In genomic region chr14:15377368-15377767, GRCm38 (mm10) we compare ENCODE assay signal across 26 mouse cellular contexts.
A peak's percentile ranks its signal among the peaks of the same experiment; 100 is the strongest.
DNase-seq lines count a peak whose midpoint lies in the region; ATAC-seq and TF ChIP-seq lines count a peak whose summit lies in the region.
"Had no signal": no experiment of that assay in that cellular context is flagged by ENCODE, and none has a peak within 500 bp of the region (broad histone marks: within the 10 kb centered on the region; RNA-seq: fewer than 3 reads in every experiment).

No protein-coding gene starts in this region.

- H3K27me3 ChIP-seq in hindbrain, postnatal 0 days (ENCODE audit: insufficient read depth, low read length): no peaks in the 10 kb centered on the region
- no peaks in the 10 kb centered on the region for H3K27me3 ChIP-seq in hindbrain, embryonic 10.5 days (ENCODE audit: insufficient read depth, poor library complexity, severe bottlenecking)
- H3K27me3 ChIP-seq: embryonic facial prominence, embryonic 12.5 days; heart, embryonic 12.5 days; limb, embryonic 12.5 days; liver, embryonic 15.5 days had no signal

- DNase-seq in cerebellum, postnatal 10 days: peak; percentile 17 to 31
- DNase-seq in cerebellum, adult 9-10 months: no peak
- DNase-seq in hindbrain, postnatal 0 days (ENCODE audit: low spot score): no peak
- no peak for DNase-seq in hindbrain, embryonic 10.5 days (ENCODE audit: low spot score)
- peak; percentile 61 for DNase-seq in right cerebral cortex, adult 18-20 months
- no peak for DNase-seq in right cerebral cortex, postnatal 14 days
- no peak for DNase-seq in thymus, postnatal 10 days (ENCODE audit: low spot score in 2 of 2)
- DNase-seq: adrenal gland, adult 8-10 months; cerebellum, postnatal 36 days; embryo, embryonic 11 days; heart, adult 11 months; heart, postnatal 4 days; kidney, postnatal 25 days; lung, embryonic 14.5 days; lung, postnatal 14 days; spleen, adult 18-20 months; thymus, postnatal 25 days had no signal

- no peak overlapping the region for H3K27ac ChIP-seq in hindbrain, postnatal 0 days
- H3K27ac ChIP-seq in hindbrain, embryonic 10.5 days: no peak overlapping the region
- H3K27ac ChIP-seq: embryonic facial prominence, embryonic 12.5 days; hindbrain, embryonic 14.5 days; limb, embryonic 12.5 days; liver, embryonic 15.5 days had no signal

- WGBS in hindbrain, postnatal 0 days: 78% methylated on average over 2 of the region's 2 CpGs
- WGBS in hindbrain, embryonic 10.5 days: 80% methylated on average over 2 of the region's 2 CpGs

- H3K4me2 ChIP-seq in hindbrain, postnatal 0 days (ENCODE audit: low read depth, low read length): no peak overlapping the region
- H3K4me2 ChIP-seq: embryonic facial prominence, embryonic 12.5 days; heart, embryonic 12.5 days; hindbrain, embryonic 14.5 days; limb, embryonic 12.5 days; liver, embryonic 15.5 days; lung, embryonic 14.5 days had no signal

- H3K4me1 ChIP-seq in hindbrain, postnatal 0 days (ENCODE audit: insufficient read depth, low read length): no peaks in the 10 kb centered on the region
- no peaks in the 10 kb centered on the region for H3K4me1 ChIP-seq in hindbrain, embryonic 10.5 days (replicated peaks)
- H3K4me1 ChIP-seq: embryonic facial prominence, embryonic 12.5 days; limb, embryonic 12.5 days; liver, embryonic 15.5 days had no signal

- no peak overlapping the region for H3K9ac ChIP-seq in hindbrain, postnatal 0 days (replicated peaks; ENCODE audit: low read length)
- H3K9ac ChIP-seq: embryonic facial prominence, embryonic 12.5 days; heart, embryonic 12.5 days; hindbrain, embryonic 14.5 days; limb, embryonic 12.5 days; liver, embryonic 15.5 days; lung, embryonic 14.5 days had no signal

- no peaks in the 10 kb centered on the region for H3K9me3 ChIP-seq in hindbrain, postnatal 0 days (ENCODE audit: low read length)
- no peaks in the 10 kb centered on the region for H3K9me3 ChIP-seq in hindbrain, embryonic 10.5 days
- H3K9me3 ChIP-seq: embryonic facial prominence, embryonic 12.5 days; G1E; heart, embryonic 12.5 days; limb, embryonic 12.5 days; liver, embryonic 15.5 days had no signal

- no peaks in the 10 kb centered on the region for H3K36me3 ChIP-seq in hindbrain, postnatal 0 days (ENCODE audit: insufficient read depth, low read length)
- no peaks in the 10 kb centered on the region for H3K36me3 ChIP-seq in hindbrain, embryonic 10.5 days
- H3K36me3 ChIP-seq: embryonic facial prominence, embryonic 12.5 days; G1E; heart, embryonic 12.5 days; limb, embryonic 12.5 days; liver, embryonic 15.5 days had no signal

- no peak for TF ChIP-seq CTCF in hindbrain, postnatal 0 days (IDR thresholded peaks at IDR 0.05; ENCODE audit: low read depth)

- ATAC-seq in hindbrain, postnatal 0 days: peak; percentile 27; the same call in 1 of the 2 replicates
- ATAC-seq: forebrain, embryonic 14.5 days; inflammation-experienced regulatory T-cells, adult 6 months; midbrain, embryonic 16.5 days had no signal

- no peak overlapping the region for H3K4me3 ChIP-seq in hindbrain, postnatal 0 days (ENCODE audit: low read length)
- H3K4me3 ChIP-seq in hindbrain, embryonic 10.5 days: no peak overlapping the region
- H3K4me3 ChIP-seq: embryonic facial prominence, embryonic 12.5 days; heart, embryonic 12.5 days; limb, embryonic 12.5 days; liver, embryonic 15.5 days had no signal

Comparison
In these comparisons a context has a peak if more than half of its experiments do, and no peak if none do; other contexts are left out.
1. DNase-seq: peak in cerebellum, postnatal 10 days (2 of 2) and right cerebral cortex, adult 18-20 months (single experiment); none in cerebellum, adult 9-10 months (single experiment), hindbrain, postnatal 0 days (single experiment), hindbrain, embryonic 10.5 days (single experiment), right cerebral cortex, postnatal 14 days (single experiment) and thymus, postnatal 10 days (0 of 2).